Mouse (Mus musculus) liver, embryonic 11.5 days (tissue): ENCODE measurements around the gene Atpif1. TPM values are rescaled to one million over a fixed set of nuclear protein-coding genes. Genes with fewer than 3 reads are reported as not detected.

Experiments
- ATAC-seq: fragments of 200-750 bp; cut with Nextera tagmentation; replicated peaks from 2 replicates; pipeline ENCODE4 v1.8.0; 2017; ENCODE audit warnings: moderate number of reproducible peaks, mild to moderate bottlenecking, moderate TSS enrichment, moderate library complexity; ENCODE audit not compliant: low FRiP score
- DNase-seq: peaks from one replicate; pipeline ENCODE4 v3.0.0-alpha.2; 2017; ENCODE audit warnings: low spot score
- H3K27ac ChIP-seq: fragments of 300-500 bp; sonication (generic); 2 replicates; pipeline ENCODE4 v1.5.1; 2014; ENCODE audit warnings: mild to moderate bottlenecking, low read depth, low read length, control low read depth
- H3K27me3 ChIP-seq: fragments of 300-500 bp; sonication (generic); replicated peaks from 2 replicates; pipeline ENCODE4 v1.6.1; 2014; ENCODE audit warnings: low read length, mixed read lengths; ENCODE audit not compliant: control insufficient read depth, insufficient read depth
- H3K36me3 ChIP-seq: fragments of 300-500 bp; sonication (generic); 2 replicates; pipeline ENCODE4 v1.6.1; 2014; ENCODE audit warnings: mild to moderate bottlenecking, low read length, moderate library complexity, mixed read lengths; ENCODE audit not compliant: control insufficient read depth, insufficient read depth
- H3K4me1 ChIP-seq: fragments of 300-500 bp; sonication (generic); replicated peaks from 2 replicates; pipeline ENCODE4 v1.6.1; 2014; ENCODE audit warnings: low read length, mixed read lengths; ENCODE audit not compliant: control insufficient read depth, insufficient read depth
- H3K4me2 ChIP-seq: fragments of 300-500 bp; sonication (generic); 2 replicates; pipeline ENCODE4 v1.6.1; 2014; ENCODE audit warnings: mild to moderate bottlenecking, control low read depth, moderate library complexity
- H3K4me3 ChIP-seq: fragments of 300-500 bp; sonication (generic); 2 replicates; pipeline ENCODE4 v1.5.1; 2014; ENCODE audit warnings: low read depth, low read length, control low read depth
- H3K9ac ChIP-seq: fragments of 300-500 bp; sonication (generic); 2 replicates; pipeline ENCODE4 v1.6.1; 2014; ENCODE audit warnings: low read depth, low read length, control low read depth
- H3K9me3 ChIP-seq: fragments of 300-500 bp; sonication (generic); 2 replicates; pipeline ENCODE4 v1.6.1; 2016; ENCODE audit warnings: low read length, inconsistent platforms, mixed read lengths; ENCODE audit not compliant: control insufficient read depth
- WGBS: fragments of 180-500 bp; shearing (Covaris S2); extraction: QIAGEN DNeasy Blood & Tissue Kit; methylation state at CpG from one replicate; pipeline ENCODE4 v1.1.7; 2014; 5-methylcytosine and 5-hydroxymethylcytosine counted together
- polyA plus RNA-seq: library from polyadenylated mRNA; unstranded; fragments of >200 nt; fragmentation: Nextera tagmentation; extraction: Ambion mirVana; gene quantifications from 2 replicates; pipeline ENCODE4 v1.2.1, GENCODE M21; 2014

The Atpif1 gene
- polyA plus RNA-seq, 1 experiment from 2014 or later: 1,952 TPM

- Histone ChIP-seq H3K4me1 (peaks cover 52% of the 10 kb centered on the region), H3K9ac (peak overlapping the region; percentile 99), H3K9me3 (no peaks in the 10 kb centered on the region), H3K36me3 (peaks cover 14% of the 10 kb centered on the region), H3K4me2 (peak overlapping the region; percentile 93), H3K4me3 (peak overlapping the region; percentile 92), H3K27ac (peak overlapping the region; percentile 99), H3K27me3 (no peaks in the 10 kb centered on the region)
- ATAC-seq: peak; percentile 27
- 5% methylated on average over 5 of the region's 5 CpGs for WGBS
- no peak for DNase-seq
These were observed 963 bp downstream of the Atpif1 start for GRCm38 (mm10) chr4:132532496-132532895.

GRCm38 (mm10) chr4:132530033-132530804 lies 3.2 kb downstream of the Atpif1 start:
- H3K9ac ChIP-seq: peak overlapping the region; percentile 99
- H3K9me3 ChIP-seq: no peaks in the 10 kb centered on the region
- H3K4me1 ChIP-seq: peaks cover 40% of the 10 kb centered on the region
- ATAC-seq: peak; percentile 86
- peak overlapping the region; percentile 92 for H3K4me3 ChIP-seq
- peak overlapping the region; percentile 93 for H3K4me2 ChIP-seq
- 48% methylated on average over 20 of the region's 20 CpGs for WGBS
- H3K27ac ChIP-seq: peak overlapping the region; percentile 99
- no peaks in the 10 kb centered on the region for H3K27me3 ChIP-seq
- DNase-seq: no peak
- peaks cover 14% of the 10 kb centered on the region for H3K36me3 ChIP-seq

GRCm38 (mm10) chr4:132529344-132529743 lies 4.1 kb downstream of the Atpif1 start:
- Histone ChIP-seq H3K9me3 (no peaks in the 10 kb centered on the region), H3K9ac (peak overlapping the region; percentile 99), H3K4me1 (peaks cover 42% of the 10 kb centered on the region), H3K4me3 (no peak overlapping the region), H3K36me3 (peaks cover 14% of the 10 kb centered on the region), H3K27ac (peak overlapping the region; percentile 99), H3K4me2 (peak overlapping the region; percentile 93), H3K27me3 (no peaks in the 10 kb centered on the region)
- WGBS: 36% methylated on average over 4 of the region's 4 CpGs
- DNase-seq (no peak), ATAC-seq (no peak)

- DNase-seq: no peak
- H3K4me2 ChIP-seq: no peak overlapping the region
- no peak overlapping the region for H3K27ac ChIP-seq
- H3K4me1 ChIP-seq: peaks cover 37% of the 10 kb centered on the region
- WGBS: 71% methylated on average over 8 of the region's 8 CpGs
- no peaks in the 10 kb centered on the region for H3K27me3 ChIP-seq
- no peak overlapping the region for H3K9ac ChIP-seq
- no peak overlapping the region for H3K4me3 ChIP-seq
- peaks cover 14% of the 10 kb centered on the region for H3K36me3 ChIP-seq
- no peak for ATAC-seq
- no peaks in the 10 kb centered on the region for H3K9me3 ChIP-seq
These were observed 5.4 kb downstream of the Atpif1 start for GRCm38 (mm10) chr4:132527917-132528522.

- 44% methylated on average over 2 of the region's 2 CpGs for WGBS
- Histone ChIP-seq H3K9ac (no peak overlapping the region), H3K4me3 (no peak overlapping the region), H3K4me1 (peaks cover 37% of the 10 kb centered on the region), H3K36me3 (peaks cover 14% of the 10 kb centered on the region), H3K9me3 (no peaks in the 10 kb centered on the region), H3K27me3 (no peaks in the 10 kb centered on the region), H3K4me2 (no peak overlapping the region), H3K27ac (no peak overlapping the region)
- no peak for DNase-seq
- ATAC-seq: no peak
These were observed 6.8 kb downstream of the Atpif1 start for GRCm38 (mm10) chr4:132526678-132527077.

GRCm38 (mm10) chr4:132524808-132525207 lies 8.7 kb downstream of the Atpif1 start:
- peak overlapping the region; percentile 25; the same call in 1 of the 2 replicates for H3K27ac ChIP-seq
- WGBS: 53% methylated on average over 6 of the region's 6 CpGs
- H3K4me2 ChIP-seq: no peak overlapping the region
- no peak overlapping the region for H3K9ac ChIP-seq
- H3K36me3 ChIP-seq: peaks cover 2% of the 10 kb centered on the region; the same call in 1 of the 2 replicates
- peaks cover 23% of the 10 kb centered on the region for H3K4me1 ChIP-seq
- no peak for DNase-seq
- no peaks in the 10 kb centered on the region for H3K9me3 ChIP-seq
- H3K4me3 ChIP-seq: no peak overlapping the region
- no peaks in the 10 kb centered on the region for H3K27me3 ChIP-seq
- peak; percentile 44 for ATAC-seq

GRCm38 (mm10) chr4:132524321-132524741 lies 9.1 kb downstream of the Atpif1 start:
- H3K4me1 ChIP-seq: peaks cover 18% of the 10 kb centered on the region
- ATAC-seq (no peak), DNase-seq (no peak)
- H3K4me3 ChIP-seq: no peak overlapping the region
- no peak overlapping the region for H3K9ac ChIP-seq
- WGBS: 35% methylated on average over 11 of the region's 11 CpGs
- H3K4me2 ChIP-seq: no peak overlapping the region
- H3K36me3 ChIP-seq: no peaks in the 10 kb centered on the region
- H3K9me3 ChIP-seq: no peaks in the 10 kb centered on the region
- no peaks in the 10 kb centered on the region for H3K27me3 ChIP-seq
- H3K27ac ChIP-seq: peak overlapping the region; percentile 25; the same call in 1 of the 2 replicates

- Histone ChIP-seq H3K4me3 (no peak overlapping the region), H3K36me3 (no peaks in the 10 kb centered on the region), H3K9me3 (no peaks in the 10 kb centered on the region), H3K27me3 (no peaks in the 10 kb centered on the region), H3K27ac (no peak overlapping the region), H3K4me1 (peaks cover 8% of the 10 kb centered on the region), H3K4me2 (no peak overlapping the region), H3K9ac (no peak overlapping the region)
- DNase-seq: no peak
- WGBS: 84% methylated on average over 3 of the region's 3 CpGs
- ATAC-seq: no peak
These were observed 14.3 kb downstream of the Atpif1 start for GRCm38 (mm10) chr4:132519188-132519587.
